Mouse (Mus musculus) ES-Bruce4 (cell line): ENCODE results near the gene Veph1. TPM values are rescaled to one million over a fixed set of nuclear protein-coding genes. Genes with fewer than 3 reads are reported as not detected.

Source experiments
- H3K27ac ChIP-seq: 2 replicates; pipeline ENCODE4 v1.5.1; 2012; ENCODE audit warnings: low read length, inconsistent platforms; ENCODE audit not compliant: insufficient read depth
- H3K27me3 ChIP-seq: 2 replicates; pipeline ENCODE4 v1.6.1; 2012; ENCODE audit warnings: mild to moderate bottlenecking, low read length, inconsistent platforms; ENCODE audit not compliant: control insufficient read depth, poor library complexity, insufficient read depth, severe bottlenecking
- H3K36me3 ChIP-seq: 2 replicates; pipeline ENCODE4 v1.6.1; 2012; ENCODE audit warnings: inconsistent platforms, mild to moderate bottlenecking, low read length, moderate library complexity; ENCODE audit not compliant: control insufficient read depth, poor library complexity, insufficient read depth, severe bottlenecking
- H3K4me1 ChIP-seq: one replicate; pipeline ENCODE4 v1.8.1; 2011; ENCODE audit warnings: low read length; ENCODE audit not compliant: control insufficient read depth, insufficient read depth
- H3K4me3 ChIP-seq: 2 replicates; pipeline ENCODE4 v1.5.1; 2011; ENCODE audit warnings: low read depth, mild to moderate bottlenecking, low read length
- H3K9ac ChIP-seq: 2 replicates; pipeline ENCODE4 v1.6.1; 2012; ENCODE audit warnings: low read depth, mild to moderate bottlenecking, inconsistent platforms; ENCODE audit not compliant: poor library complexity, severe bottlenecking
- H3K9me3 ChIP-seq: replicated peaks from 2 replicates; pipeline ENCODE4 v1.6.1; 2012; ENCODE audit warnings: mild to moderate bottlenecking, low read length, inconsistent platforms; ENCODE audit not compliant: control insufficient read depth, poor library complexity, insufficient read depth, severe bottlenecking
- CTCF ChIP-seq: IDR thresholded peaks from one replicate; pipeline ENCODE4 v1.8.1; 2011; ENCODE audit warnings: low read depth, low read length
- EP300 ChIP-seq: IDR thresholded peaks from 2 replicates; pipeline ENCODE4 v1.6.1; 2011; ENCODE audit warnings: low read depth, low read length; ENCODE audit not compliant: insufficient read depth
- POLR2A ChIP-seq: IDR thresholded peaks from one replicate; pipeline ENCODE4 v1.8.1; 2011; ENCODE audit warnings: low read length; ENCODE audit not compliant: insufficient read depth
- polyA plus RNA-seq: library from polyadenylated mRNA; stranded (reverse); fragments of >200 nt; gene quantifications from 2 replicates; pipeline ENCODE4 v1.2.4, GENCODE M21; 2011; ENCODE audit warnings: low read depth; ENCODE audit not compliant: missing spikeins, insufficient read depth, insufficient read length

Gene Veph1
- polyA plus RNA-seq, 1 experiment: 0.12 TPM

- H3K36me3 ChIP-seq: no peaks in the 10 kb centered on the region
- no peaks in the 10 kb centered on the region for H3K9me3 ChIP-seq
- TF ChIP-seq POLR2A (no peak), EP300 (no peak), CTCF (no peak)
These were observed 261.4 kb downstream of the Veph1 start for GRCm38 (mm10) chr3:66035226-66035625.

GRCm38 (mm10) chr3:66033346-66033745, 263.3 kb downstream of the Veph1 start:
- H3K27me3 ChIP-seq: no peaks in the 10 kb centered on the region
- no peak for TF ChIP-seq CTCF
- TF ChIP-seq POLR2A: no peak
- TF ChIP-seq EP300: no peak
- H3K27ac ChIP-seq: no peak overlapping the region
- no peak overlapping the region for H3K9ac ChIP-seq
- no peaks in the 10 kb centered on the region for H3K4me1 ChIP-seq
- no peaks in the 10 kb centered on the region for H3K36me3 ChIP-seq
- no peak overlapping the region for H3K4me3 ChIP-seq
- no peaks in the 10 kb centered on the region for H3K9me3 ChIP-seq

More at GRCm38 (mm10) chr3:66035226-66035625, 261.4 kb downstream of the Veph1 start:
- Histone ChIP-seq H3K9ac (no peak overlapping the region), H3K27me3 (no peaks in the 10 kb centered on the region), H3K4me1 (no peaks in the 10 kb centered on the region), H3K4me3 (no peak overlapping the region), H3K27ac (no peak overlapping the region)

GRCm38 (mm10) chr3:66025454-66025853, 271.2 kb downstream of the Veph1 start:
- no peaks in the 10 kb centered on the region for H3K36me3 ChIP-seq
- H3K27me3 ChIP-seq: no peaks in the 10 kb centered on the region
- H3K27ac ChIP-seq: no peak overlapping the region
- H3K4me3 ChIP-seq: no peak overlapping the region
- no peak for TF ChIP-seq EP300
- TF ChIP-seq CTCF: no peak
- TF ChIP-seq POLR2A: no peak
- H3K9me3 ChIP-seq: no peaks in the 10 kb centered on the region
- no peak overlapping the region for H3K9ac ChIP-seq
- no peaks in the 10 kb centered on the region for H3K4me1 ChIP-seq

GRCm38 (mm10) chr3:66024220-66024792, 272.3 kb downstream of the Veph1 start:
- Histone ChIP-seq H3K36me3 (no peaks in the 10 kb centered on the region), H3K9me3 (no peaks in the 10 kb centered on the region), H3K27ac (no peak overlapping the region), H3K4me1 (no peaks in the 10 kb centered on the region), H3K9ac (no peak overlapping the region), H3K27me3 (no peaks in the 10 kb centered on the region), H3K4me3 (no peak overlapping the region)
- TF ChIP-seq POLR2A: no peak
- no peak for TF ChIP-seq EP300

- Histone ChIP-seq H3K9ac (no peak overlapping the region), H3K27me3 (no peaks in the 10 kb centered on the region), H3K4me1 (no peaks in the 10 kb centered on the region), H3K36me3 (no peaks in the 10 kb centered on the region), H3K4me3 (no peak overlapping the region), H3K27ac (no peak overlapping the region), H3K9me3 (no peaks in the 10 kb centered on the region)
- TF ChIP-seq POLR2A: no peak
- no peak for TF ChIP-seq EP300
- TF ChIP-seq CTCF: no peak
These were observed 277.5 kb downstream of the Veph1 start for GRCm38 (mm10) chr3:66019171-66019570.

GRCm38 (mm10) chr3:66007632-66008401, 288.8 kb downstream of the Veph1 start:
- TF ChIP-seq CTCF (no peak), POLR2A (no peak), EP300 (no peak)
- no peaks in the 10 kb centered on the region for H3K36me3 ChIP-seq
- H3K4me3 ChIP-seq: no peak overlapping the region
- H3K9me3 ChIP-seq: no peaks in the 10 kb centered on the region; the same call in none of the 2 replicates
- H3K4me1 ChIP-seq: no peaks in the 10 kb centered on the region
- H3K27me3 ChIP-seq: no peaks in the 10 kb centered on the region
- no peak overlapping the region for H3K27ac ChIP-seq
- no peak overlapping the region for H3K9ac ChIP-seq
